Mouse (Mus musculus): ENCODE data around the gene Prr7. TPM values are rescaled to one million over a fixed set of nuclear protein-coding genes. Genes with fewer than 3 reads are reported as not detected.

Gene Prr7
- polyA plus RNA-seq, 1 experiment from 2014 or later: 0.55 TPM

DNA sequence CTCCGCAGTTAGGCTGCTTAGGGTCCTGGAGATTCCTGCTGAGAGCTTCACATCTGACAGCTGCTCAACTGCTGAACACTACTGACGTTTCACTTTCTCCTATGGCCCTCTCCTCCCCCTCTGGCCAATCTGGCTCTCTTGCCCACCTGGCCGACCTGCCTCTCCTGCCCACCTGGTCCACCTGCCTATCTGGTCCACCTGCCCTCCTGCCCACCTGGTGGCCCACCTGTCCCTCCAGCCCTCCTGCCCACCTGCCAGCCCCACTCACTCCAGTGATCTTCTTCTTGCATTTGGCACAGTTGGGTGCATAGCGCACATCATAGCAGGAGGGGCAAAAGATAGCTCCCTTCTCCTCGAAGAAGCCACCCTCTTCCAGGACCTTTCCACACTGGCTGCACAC, 40.3 kb downstream of the Prr7 start:
- H3K36me3 ChIP-seq (ENCODE audit: control insufficient read depth, insufficient read depth, low read length): peaks cover 92% of the 10 kb centered on the region
- no peak overlapping the region for H3K4me2 ChIP-seq (ENCODE audit: low read length)
- no peak for ATAC-seq (replicated peaks; ENCODE audit: low FRiP score, low TSS enrichment, low read depth)
- WGBS: 78% methylated on average over 5 of the region's 5 CpGs
- no peaks in the 10 kb centered on the region for H3K9me3 ChIP-seq (ENCODE audit: control insufficient read depth, low read length)
- H3K4me1 ChIP-seq (replicated peaks; ENCODE audit: control insufficient read depth, insufficient read depth, low read length): no peaks in the 10 kb centered on the region
- no peak overlapping the region for H3K27ac ChIP-seq (ENCODE audit: low read depth)
- H3K9ac ChIP-seq (ENCODE audit: low read length): no peak overlapping the region
- no peaks in the 10 kb centered on the region for H3K27me3 ChIP-seq (replicated peaks; ENCODE audit: control insufficient read depth, insufficient read depth, low read length)
- H3K4me3 ChIP-seq (ENCODE audit: low read depth, low read length): no peak overlapping the region
- no peak for DNase-seq (ENCODE audit: low spot score)

DNA sequence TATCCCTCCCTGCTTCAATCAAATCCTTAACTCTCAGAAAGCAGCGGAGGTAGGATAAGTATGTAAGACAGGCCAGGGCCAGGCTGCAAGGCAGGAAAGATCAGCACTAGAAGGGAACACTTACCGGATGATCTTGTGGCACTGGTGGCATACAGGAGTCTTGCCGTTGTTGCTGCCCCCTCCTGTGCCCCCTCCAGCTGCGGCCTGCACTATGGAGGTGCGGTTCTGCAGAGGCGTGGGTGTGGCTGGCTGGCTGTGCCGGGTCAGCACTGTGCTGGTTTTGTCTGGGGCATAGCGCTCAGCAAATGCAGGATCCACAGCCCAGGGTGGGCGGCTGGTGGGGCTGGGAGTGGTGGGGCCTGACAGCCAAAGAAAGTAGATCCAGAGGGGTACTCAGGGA, 41.7 kb downstream of the Prr7 start:
- ATAC-seq (replicated peaks; ENCODE audit: low FRiP score, low TSS enrichment, low read depth): no peak

GRCm38 (mm10) chr13:55506697-55507096, 42.6 kb downstream of the Prr7 start:
- Histone ChIP-seq H3K27ac (ENCODE audit: low read depth) (no peak overlapping the region), H3K9me3 (ENCODE audit: control insufficient read depth, low read length) (no peaks in the 10 kb centered on the region), H3K27me3 (replicated peaks; ENCODE audit: control insufficient read depth, insufficient read depth, low read length) (no peaks in the 10 kb centered on the region), H3K9ac (ENCODE audit: low read length) (no peak overlapping the region), H3K36me3 (ENCODE audit: control insufficient read depth, insufficient read depth, low read length) (peaks cover 85% of the 10 kb centered on the region), H3K4me3 (ENCODE audit: low read depth, low read length) (no peak overlapping the region), H3K4me1 (replicated peaks; ENCODE audit: control insufficient read depth, insufficient read depth, low read length) (peaks cover 18% of the 10 kb centered on the region), H3K4me2 (ENCODE audit: low read length) (no peak overlapping the region)
- DNase-seq (ENCODE audit: low spot score) (no peak), ATAC-seq (replicated peaks; ENCODE audit: low FRiP score, low TSS enrichment, low read depth) (no peak)
- WGBS: 86% methylated on average over 10 of the region's 10 CpGs

More for the DNA sequence above, 41.7 kb downstream of the Prr7 start:
- H3K36me3 ChIP-seq (ENCODE audit: control insufficient read depth, insufficient read depth, low read length): peaks cover 92% of the 10 kb centered on the region
- H3K9ac ChIP-seq (ENCODE audit: low read length): no peak overlapping the region
- no peak overlapping the region for H3K4me3 ChIP-seq (ENCODE audit: low read depth, low read length)
- peaks cover 9% of the 10 kb centered on the region for H3K4me1 ChIP-seq (replicated peaks; ENCODE audit: control insufficient read depth, insufficient read depth, low read length)
- no peaks in the 10 kb centered on the region for H3K9me3 ChIP-seq (ENCODE audit: control insufficient read depth, low read length)
- DNase-seq (ENCODE audit: low spot score): no peak
- WGBS: 96% methylated on average over 9 of the region's 9 CpGs
- no peaks in the 10 kb centered on the region for H3K27me3 ChIP-seq (replicated peaks; ENCODE audit: control insufficient read depth, insufficient read depth, low read length)
- H3K27ac ChIP-seq (ENCODE audit: low read depth): no peak overlapping the region
- no peak overlapping the region for H3K4me2 ChIP-seq (ENCODE audit: low read length)

GRCm38 (mm10) chr13:55507877-55508276, 43.8 kb downstream of the Prr7 start:
- H3K4me3 ChIP-seq (ENCODE audit: low read depth, low read length): no peak overlapping the region
- no peak for DNase-seq (ENCODE audit: low spot score)

DNA sequence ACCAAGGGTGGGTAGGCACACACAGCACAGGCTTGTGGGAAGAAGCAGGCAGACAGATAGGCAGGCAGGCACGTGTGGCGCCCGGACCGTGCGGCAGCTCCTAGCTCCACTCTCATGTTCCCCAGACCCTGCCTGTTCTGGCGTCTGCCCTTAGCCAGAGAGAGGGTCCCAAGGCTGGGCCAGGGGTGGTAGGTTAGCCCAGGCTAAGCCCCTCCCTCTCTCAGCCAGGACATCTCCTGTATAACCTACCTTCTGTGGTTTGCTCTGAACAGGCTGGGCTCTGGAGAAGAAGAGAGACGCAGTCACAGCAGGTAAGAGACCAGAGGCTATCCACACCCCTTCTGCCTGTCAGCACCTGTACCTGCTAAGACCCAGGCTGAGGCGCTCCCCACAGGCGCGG, 44.5 kb downstream of the Prr7 start:
- H3K9ac ChIP-seq (ENCODE audit: low read length): no peak overlapping the region
- ATAC-seq (replicated peaks; ENCODE audit: low FRiP score, low TSS enrichment, low read depth) (no peak), DNase-seq (ENCODE audit: low spot score) (no peak)
- no peak overlapping the region for H3K4me3 ChIP-seq (ENCODE audit: low read depth, low read length)
- peaks cover 26% of the 10 kb centered on the region for H3K4me1 ChIP-seq (replicated peaks; ENCODE audit: control insufficient read depth, insufficient read depth, low read length)
- H3K27me3 ChIP-seq (replicated peaks; ENCODE audit: control insufficient read depth, insufficient read depth, low read length): no peaks in the 10 kb centered on the region
- peaks cover 68% of the 10 kb centered on the region for H3K36me3 ChIP-seq (ENCODE audit: control insufficient read depth, insufficient read depth, low read length)
- H3K9me3 ChIP-seq (ENCODE audit: control insufficient read depth, low read length): no peaks in the 10 kb centered on the region
- H3K4me2 ChIP-seq (ENCODE audit: low read length): no peak overlapping the region
- WGBS: 88% methylated on average over 10 of the region's 10 CpGs
- no peak overlapping the region for H3K27ac ChIP-seq (ENCODE audit: low read depth)

More at GRCm38 (mm10) chr13:55507877-55508276, 43.8 kb downstream of the Prr7 start:
- ATAC-seq (replicated peaks; ENCODE audit: low FRiP score, low TSS enrichment, low read depth): no peak
- Histone ChIP-seq H3K27me3 (replicated peaks; ENCODE audit: control insufficient read depth, insufficient read depth, low read length) (no peaks in the 10 kb centered on the region), H3K4me1 (replicated peaks; ENCODE audit: control insufficient read depth, insufficient read depth, low read length) (peaks cover 26% of the 10 kb centered on the region), H3K9ac (ENCODE audit: low read length) (no peak overlapping the region), H3K27ac (ENCODE audit: low read depth) (no peak overlapping the region), H3K4me2 (ENCODE audit: low read length) (no peak overlapping the region), H3K9me3 (ENCODE audit: control insufficient read depth, low read length) (no peaks in the 10 kb centered on the region), H3K36me3 (ENCODE audit: control insufficient read depth, insufficient read depth, low read length) (peaks cover 75% of the 10 kb centered on the region)
- 64% methylated on average over 11 of the region's 11 CpGs for WGBS

- Histone ChIP-seq H3K9me3 (ENCODE audit: control insufficient read depth, low read length) (no peaks in the 10 kb centered on the region), H3K4me1 (replicated peaks; ENCODE audit: control insufficient read depth, insufficient read depth, low read length) (peaks cover 26% of the 10 kb centered on the region), H3K27me3 (replicated peaks; ENCODE audit: control insufficient read depth, insufficient read depth, low read length) (no peaks in the 10 kb centered on the region), H3K36me3 (ENCODE audit: control insufficient read depth, insufficient read depth, low read length) (peaks cover 51% of the 10 kb centered on the region), H3K4me3 (ENCODE audit: low read depth, low read length) (peak overlapping the region; percentile 8; the same call in 1 of the 2 replicates), H3K9ac (ENCODE audit: low read length) (peak overlapping the region; percentile 23; the same call in 1 of the 2 replicates), H3K4me2 (ENCODE audit: low read length) (peak overlapping the region; percentile 83), H3K27ac (ENCODE audit: low read depth) (peak overlapping the region; percentile 85; the same call in 1 of the 2 replicates)
- DNase-seq (ENCODE audit: low spot score): no peak
- peak; percentile 15 for ATAC-seq (replicated peaks; ENCODE audit: low FRiP score, low TSS enrichment, low read depth)
- 30% methylated on average over 3 of the region's 3 CpGs for WGBS
Measured at GRCm38 (mm10) chr13:55510332-55510667, 46.2 kb downstream of the Prr7 start.

GRCm38 (mm10) chr13:55510668-55511491, 46.8 kb downstream of the Prr7 start:
- peaks cover 45% of the 10 kb centered on the region for H3K36me3 ChIP-seq (ENCODE audit: control insufficient read depth, insufficient read depth, low read length)

DNA sequence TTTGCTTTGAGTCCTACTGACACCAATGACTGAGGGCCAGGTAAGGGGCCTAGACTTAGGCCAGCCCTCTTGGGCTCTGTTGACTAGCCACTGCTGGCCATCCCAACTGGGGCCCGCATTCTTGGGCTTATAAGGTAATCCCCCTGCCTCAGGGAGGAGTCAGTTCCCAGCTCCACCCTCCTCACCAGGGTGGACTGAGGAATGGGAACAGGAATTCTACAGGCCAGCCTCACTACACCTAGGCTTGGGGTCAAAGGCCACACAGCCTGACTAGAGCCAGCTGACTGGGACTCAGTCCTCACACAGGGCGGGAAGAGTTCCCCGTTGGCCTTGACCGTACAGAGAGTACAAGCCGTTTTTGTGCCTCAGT, 47.4 kb downstream of the Prr7 start:
- peak overlapping the region; percentile 83 for H3K4me2 ChIP-seq (ENCODE audit: low read length)
- ATAC-seq (replicated peaks; ENCODE audit: low FRiP score, low TSS enrichment, low read depth): peak; percentile 12; the same call in 1 of the 2 replicates
- H3K36me3 ChIP-seq (ENCODE audit: control insufficient read depth, insufficient read depth, low read length): peaks cover 39% of the 10 kb centered on the region
- no peak for DNase-seq (ENCODE audit: low spot score)
- H3K27me3 ChIP-seq (replicated peaks; ENCODE audit: control insufficient read depth, insufficient read depth, low read length): no peaks in the 10 kb centered on the region
- H3K27ac ChIP-seq (ENCODE audit: low read depth): peak overlapping the region; percentile 85
- peak overlapping the region; percentile 77 for H3K4me3 ChIP-seq (ENCODE audit: low read depth, low read length)
- WGBS: 19% methylated on average over 5 of the region's 5 CpGs
- peak overlapping the region; percentile 86; the same call in 1 of the 2 replicates for H3K9ac ChIP-seq (ENCODE audit: low read length)
- peaks cover 26% of the 10 kb centered on the region for H3K4me1 ChIP-seq (replicated peaks; ENCODE audit: control insufficient read depth, insufficient read depth, low read length)
- no peaks in the 10 kb centered on the region for H3K9me3 ChIP-seq (ENCODE audit: control insufficient read depth, low read length)

More at GRCm38 (mm10) chr13:55510668-55511491, 46.8 kb downstream of the Prr7 start:
- Histone ChIP-seq H3K9ac (ENCODE audit: low read length) (peak overlapping the region; percentile 23), H3K4me1 (replicated peaks; ENCODE audit: control insufficient read depth, insufficient read depth, low read length) (peaks cover 26% of the 10 kb centered on the region), H3K27me3 (replicated peaks; ENCODE audit: control insufficient read depth, insufficient read depth, low read length) (no peaks in the 10 kb centered on the region), H3K27ac (ENCODE audit: low read depth) (peak overlapping the region; percentile 85), H3K9me3 (ENCODE audit: control insufficient read depth, low read length) (no peaks in the 10 kb centered on the region), H3K4me3 (ENCODE audit: low read depth, low read length) (peak overlapping the region; percentile 77), H3K4me2 (ENCODE audit: low read length) (peak overlapping the region; percentile 83)
- ATAC-seq (replicated peaks; ENCODE audit: low FRiP score, low TSS enrichment, low read depth): peak; percentile 78
- DNase-seq (ENCODE audit: low spot score): peak; percentile 88
- 5% methylated on average over 6 of the region's 6 CpGs for WGBS

Measured in intestine, embryonic 14.5 days (tissue).